Mouse (Mus musculus): ENCODE results near the gene Chst13. TPM values are rescaled to one million over a fixed set of nuclear protein-coding genes. Genes with fewer than 3 reads are reported as not detected.

Chst13 gene
- polyA plus RNA-seq, 1 experiment from 2014 or later: 10.3 TPM

DNA sequence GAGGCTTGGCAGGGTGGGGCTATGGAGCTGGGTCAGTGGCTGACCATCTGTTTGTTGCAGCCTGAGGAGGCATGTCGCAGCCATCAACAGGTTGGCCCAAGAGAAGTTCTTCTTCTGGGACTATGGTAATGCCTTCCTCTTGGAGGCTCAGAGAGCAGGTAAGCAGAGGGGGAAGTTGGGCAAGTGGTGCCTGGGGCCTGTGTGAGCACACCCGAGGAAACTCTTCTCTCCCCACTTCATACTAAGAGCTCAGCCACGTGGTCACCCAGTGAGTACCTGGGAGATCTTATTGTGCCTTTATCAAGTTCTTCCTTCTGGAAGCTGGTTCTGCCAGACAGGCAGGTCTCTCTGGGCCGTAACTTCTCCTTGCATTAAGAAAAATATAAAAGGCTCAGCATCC is 22.2 kb upstream of the Chst13 start:
- WGBS (ENCODE audit: insufficient replicate concordance): 59% methylated on average over 4 of the region's 4 CpGs
- DNase-seq (no peak), ATAC-seq (no peak)
- no peak overlapping the region for H3K4me3 ChIP-seq (ENCODE audit: low read depth, low read length)
- TF ChIP-seq EP300 (IDR thresholded peaks at IDR 0.05; ENCODE audit: low read depth) (no peak), CTCF (IDR thresholded peaks at IDR 0.05; ENCODE audit: low read depth) (no peak)
- H3K4me1 ChIP-seq (ENCODE audit: insufficient read depth): no peaks in the 10 kb centered on the region
- no peaks in the 10 kb centered on the region for H3K27me3 ChIP-seq (ENCODE audit: insufficient read depth, low read length)
- peaks cover 3% of the 10 kb centered on the region; the same call in 1 of the 2 replicates for H3K36me3 ChIP-seq (replicated peaks; ENCODE audit: insufficient read depth, low read length)
- no peaks in the 10 kb centered on the region for H3K9me3 ChIP-seq (ENCODE audit: low read length)
- no peak overlapping the region for H3K27ac ChIP-seq (ENCODE audit: low read depth)
- no peak overlapping the region for H3K9ac ChIP-seq (replicated peaks)
- no peak overlapping the region for H3K4me2 ChIP-seq (ENCODE audit: low read depth, low read length)

DNA sequence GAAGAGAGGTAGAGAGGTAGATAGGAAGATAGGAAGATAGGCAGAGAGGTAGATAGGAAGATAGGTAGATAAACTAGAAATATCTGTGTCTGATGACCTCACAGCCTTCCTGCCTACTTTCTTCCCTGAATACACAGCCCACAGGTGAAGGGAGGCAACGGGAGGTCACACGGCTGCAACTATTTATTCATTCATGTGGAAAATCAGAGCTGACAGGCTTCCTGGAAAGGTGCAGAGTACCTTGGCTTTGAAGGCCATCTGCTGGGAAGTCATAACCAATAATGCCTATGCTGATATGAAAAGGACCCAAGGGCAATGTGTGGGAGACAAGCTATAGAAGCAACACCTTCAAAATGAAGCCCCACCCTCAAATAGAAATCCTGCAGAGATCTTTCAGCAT is 17.4 kb upstream of the Chst13 start:
- Histone ChIP-seq H3K4me1 (ENCODE audit: insufficient read depth) (no peaks in the 10 kb centered on the region), H3K4me3 (ENCODE audit: low read depth, low read length) (no peak overlapping the region), H3K36me3 (replicated peaks; ENCODE audit: insufficient read depth, low read length) (peaks cover 8% of the 10 kb centered on the region; the same call in 1 of the 2 replicates), H3K27ac (ENCODE audit: low read depth) (no peak overlapping the region), H3K9ac (replicated peaks) (no peak overlapping the region), H3K27me3 (ENCODE audit: insufficient read depth, low read length) (no peaks in the 10 kb centered on the region), H3K4me2 (ENCODE audit: low read depth, low read length) (no peak overlapping the region), H3K9me3 (ENCODE audit: low read length) (no peaks in the 10 kb centered on the region)
- ATAC-seq (no peak), DNase-seq (no peak)
- WGBS (ENCODE audit: insufficient replicate concordance): 66% methylated on average over 2 of the region's 2 CpGs
- TF ChIP-seq EP300 (IDR thresholded peaks at IDR 0.05; ENCODE audit: low read depth): no peak
- no peak for TF ChIP-seq CTCF (IDR thresholded peaks at IDR 0.05; ENCODE audit: low read depth)

DNA sequence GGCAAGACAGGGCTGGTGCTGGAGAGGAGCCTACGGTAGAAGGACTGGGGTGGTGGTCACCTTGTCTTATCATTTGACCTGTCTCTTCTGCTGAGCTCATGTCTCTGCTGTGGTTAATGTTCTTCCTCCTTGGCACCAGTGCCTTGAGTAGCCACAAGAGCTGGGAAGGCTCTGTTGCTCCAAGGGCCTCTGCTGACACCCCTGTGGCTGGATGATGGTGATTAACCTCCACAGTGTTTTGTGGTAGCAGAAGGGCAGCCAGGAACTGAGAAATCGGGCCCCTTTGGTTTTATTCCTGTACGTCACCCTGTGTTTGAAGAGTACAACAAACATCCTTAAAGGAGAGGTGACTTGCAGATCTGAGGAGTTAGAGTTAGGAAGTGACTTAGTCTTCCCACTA is 9.3 kb upstream of the Chst13 start:
- Histone ChIP-seq H3K27me3 (ENCODE audit: insufficient read depth, low read length) (no peaks in the 10 kb centered on the region), H3K27ac (ENCODE audit: low read depth) (peak overlapping the region; percentile 94), H3K36me3 (replicated peaks; ENCODE audit: insufficient read depth, low read length) (peaks cover 5% of the 10 kb centered on the region; the same call in 1 of the 2 replicates), H3K4me2 (ENCODE audit: low read depth, low read length) (peak overlapping the region; percentile 67), H3K9me3 (ENCODE audit: low read length) (no peaks in the 10 kb centered on the region), H3K4me1 (ENCODE audit: insufficient read depth) (peaks cover 8% of the 10 kb centered on the region), H3K9ac (replicated peaks) (peak overlapping the region; percentile 60), H3K4me3 (ENCODE audit: low read depth, low read length) (peak overlapping the region; percentile 44)
- 44% methylated on average over 3 of the region's 3 CpGs for WGBS (ENCODE audit: insufficient replicate concordance)
- DNase-seq (no peak), ATAC-seq (no peak)
- no peak for TF ChIP-seq CTCF (IDR thresholded peaks at IDR 0.05; ENCODE audit: low read depth)
- TF ChIP-seq EP300 (IDR thresholded peaks at IDR 0.05; ENCODE audit: low read depth): no peak

DNA sequence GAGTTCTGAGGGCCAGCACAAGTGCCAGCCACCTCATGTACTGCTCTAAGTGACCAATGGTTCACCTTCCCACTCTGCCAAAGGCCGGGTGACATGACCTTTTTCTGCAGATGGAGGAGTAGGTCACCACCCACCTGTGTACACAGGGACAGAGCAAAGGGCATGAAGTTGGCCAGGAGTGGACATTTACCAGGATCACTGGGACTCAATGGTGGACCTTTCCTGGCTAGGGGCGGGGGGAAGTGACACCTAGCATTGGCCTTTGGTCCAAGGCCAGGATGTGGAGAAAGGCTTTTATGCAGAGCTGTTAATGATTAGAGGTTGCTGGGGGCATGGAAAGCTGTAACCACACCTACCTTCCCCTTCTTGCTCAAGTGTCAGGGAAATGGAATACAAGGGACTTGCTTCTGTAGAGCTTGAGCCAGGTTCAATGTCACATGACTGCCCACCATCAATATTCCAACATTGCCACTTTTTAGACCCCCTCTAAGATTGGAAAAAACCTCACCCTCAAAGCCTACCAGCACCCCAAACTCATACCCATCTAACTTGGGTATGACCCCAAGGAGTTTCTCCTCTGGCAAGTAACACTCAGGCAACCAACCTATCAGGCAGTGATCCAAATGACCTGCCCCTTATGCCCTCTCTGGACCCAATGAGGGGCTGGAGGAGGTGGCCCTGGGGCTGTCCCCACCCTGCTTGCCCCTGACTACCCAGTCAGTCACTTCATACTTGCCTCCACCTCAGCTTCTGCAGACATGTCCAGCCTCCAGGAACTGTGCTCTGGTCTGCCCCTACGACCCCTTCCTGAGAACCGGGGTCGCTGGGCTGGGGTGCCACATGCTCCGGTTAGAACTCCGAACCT is 7.8 kb upstream of the Chst13 start, which contains the start of gene Uroc1:
TSS of gene Uroc1 (plus strand) at position 724 of the 865 bp plus-strand sequence.
- Histone ChIP-seq H3K27me3 (ENCODE audit: insufficient read depth, low read length) (no peaks in the 10 kb centered on the region), H3K4me1 (ENCODE audit: insufficient read depth) (peaks cover 8% of the 10 kb centered on the region), H3K9ac (replicated peaks) (peak within 1 kb of the TSS; percentile 60), H3K9me3 (ENCODE audit: low read length) (no peaks in the 10 kb centered on the region), H3K36me3 (replicated peaks; ENCODE audit: insufficient read depth, low read length) (no peaks in the 10 kb centered on the region), H3K27ac (ENCODE audit: low read depth) (peak within 1 kb of the TSS; percentile 94), H3K4me2 (ENCODE audit: low read depth, low read length) (peak within 1 kb of the TSS; percentile 67), H3K4me3 (ENCODE audit: low read depth, low read length) (peak within 1 kb of the TSS; percentile 44)
- TF ChIP-seq EP300 (IDR thresholded peaks at IDR 0.05; ENCODE audit: low read depth) (peak; percentile 86), CTCF (IDR thresholded peaks at IDR 0.05; ENCODE audit: low read depth) (no peak)
- peak; percentile 78 for DNase-seq
- peak; percentile 97 for ATAC-seq
- WGBS (ENCODE audit: insufficient replicate concordance): 54% methylated on average over 7 of the region's 7 CpGs

DNA sequence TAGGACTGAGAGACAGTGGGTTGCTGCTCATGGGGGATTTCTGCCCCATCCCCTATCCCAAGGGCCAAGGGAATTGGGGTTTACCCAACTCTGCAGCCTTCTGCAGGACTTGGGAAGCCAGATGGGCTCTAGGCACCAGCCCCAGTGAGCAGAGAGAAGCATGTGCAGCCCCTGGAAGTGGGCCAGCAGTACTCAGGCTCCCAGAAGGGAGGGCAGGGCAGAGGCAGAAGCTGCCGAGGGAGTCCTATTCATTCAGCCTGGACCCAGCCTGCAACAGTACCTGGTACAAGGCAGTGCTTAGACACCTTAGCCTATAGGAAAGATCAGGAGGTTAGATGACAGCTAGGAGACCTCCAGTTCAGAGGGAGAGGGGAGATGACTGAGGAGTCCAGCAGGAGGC is 5.0 kb upstream of the Chst13 start:
- Histone ChIP-seq H3K9ac (replicated peaks) (no peak overlapping the region), H3K27ac (ENCODE audit: low read depth) (no peak overlapping the region), H3K4me2 (ENCODE audit: low read depth, low read length) (no peak overlapping the region), H3K4me1 (ENCODE audit: insufficient read depth) (0 out of 2 replicates have a peak, but pooled peaks cover 5% of the 10 kb centered on the region), H3K4me3 (ENCODE audit: low read depth, low read length) (no peak overlapping the region), H3K36me3 (replicated peaks; ENCODE audit: insufficient read depth, low read length) (no peaks in the 10 kb centered on the region), H3K27me3 (ENCODE audit: insufficient read depth, low read length) (no peaks in the 10 kb centered on the region), H3K9me3 (ENCODE audit: low read length) (no peaks in the 10 kb centered on the region)
- DNase-seq: peak; percentile 20
- 35% methylated on average over 1 of the region's 1 CpGs for whole genome bisulfite sequencing (ENCODE audit: insufficient replicate concordance)
- ATAC-seq: no peak
- TF ChIP-seq EP300 (IDR thresholded peaks at IDR 0.05; ENCODE audit: low read depth) (no peak), CTCF (IDR thresholded peaks at IDR 0.05; ENCODE audit: low read depth) (no peak)

DNA sequence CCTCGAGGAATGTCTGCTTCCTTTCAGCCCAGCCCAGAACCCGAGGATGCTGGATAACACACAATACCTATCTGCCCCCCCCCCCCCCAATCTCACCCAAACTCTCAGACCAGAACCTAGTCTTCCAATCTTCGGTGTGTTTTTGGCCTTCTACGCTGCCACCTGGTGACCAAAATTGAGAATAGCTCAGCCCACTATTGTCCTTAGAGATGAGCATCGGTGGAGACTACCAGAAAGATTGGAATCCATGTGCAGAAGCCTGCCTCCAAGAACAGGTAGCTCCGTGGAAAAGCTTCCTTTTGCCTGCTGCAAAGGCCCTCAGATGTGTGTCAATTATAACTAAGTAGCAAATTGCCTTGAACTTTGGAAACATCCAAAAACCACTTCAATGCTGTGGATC is 2.7 kb upstream of the Chst13 start:
- Histone ChIP-seq H3K27ac (ENCODE audit: low read depth) (no peak overlapping the region), H3K4me1 (ENCODE audit: insufficient read depth) (peaks cover 11% of the 10 kb centered on the region; the same call in 1 of the 2 replicates), H3K4me2 (ENCODE audit: low read depth, low read length) (no peak overlapping the region), H3K36me3 (replicated peaks; ENCODE audit: insufficient read depth, low read length) (no peaks in the 10 kb centered on the region), H3K9me3 (ENCODE audit: low read length) (no peaks in the 10 kb centered on the region), H3K4me3 (ENCODE audit: low read depth, low read length) (no peak overlapping the region), H3K9ac (replicated peaks) (no peak overlapping the region), H3K27me3 (ENCODE audit: insufficient read depth, low read length) (no peaks in the 10 kb centered on the region)
- DNase-seq (no peak), ATAC-seq (no peak)
- 14% methylated on average over 6 of the region's 6 CpGs for WGBS (ENCODE audit: insufficient replicate concordance)
- TF ChIP-seq EP300 (IDR thresholded peaks at IDR 0.05; ENCODE audit: low read depth) (no peak), CTCF (IDR thresholded peaks at IDR 0.05; ENCODE audit: low read depth) (peak; percentile 69)

Measured in liver, postnatal 0 days (tissue).